In the genomic region with DNA sequence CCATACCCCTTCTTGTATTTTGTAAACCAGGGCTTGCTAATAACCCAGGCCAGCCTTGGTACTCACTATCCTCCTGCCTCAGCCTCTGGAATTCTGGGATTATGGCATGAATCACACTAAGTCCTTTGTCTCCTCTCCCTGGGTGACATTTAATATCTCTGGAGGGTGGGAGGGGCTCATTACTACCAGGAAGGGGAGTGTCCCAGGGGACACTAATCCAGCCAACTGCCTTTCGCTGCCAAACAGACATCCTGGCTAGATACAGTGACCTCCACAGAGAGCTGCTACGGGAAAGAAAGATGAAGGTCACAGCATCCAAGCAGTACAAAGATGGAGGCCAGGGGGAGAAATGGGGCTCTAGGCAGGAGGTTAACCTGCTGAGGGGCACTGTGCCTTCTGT, we compare ENCODE assay signal across 9 mouse cellular contexts. TPM values are rescaled to one million over a fixed set of nuclear protein-coding genes. Genes with fewer than 3 reads are reported as not detected.
DNase-seq lines count a peak whose midpoint lies in the region; ATAC-seq and TF ChIP-seq lines count a peak whose summit lies in the region.
"Had no signal": no experiment of that assay in that cellular context is flagged by ENCODE, and none has a peak within 500 bp of the region (broad histone marks: within the 10 kb centered on the region; RNA-seq: fewer than 3 reads in every experiment).

No protein-coding gene starts in this region.

- no peak overlapping the region for H3K4me3 ChIP-seq in hindbrain, embryonic 11.5 days (ENCODE audit: low read depth, low read length)
- H3K4me3 ChIP-seq in hindbrain, postnatal 0 days (ENCODE audit: low read length), result no peak overlapping the region
- no peak overlapping the region for H3K4me3 ChIP-seq in hindbrain, embryonic 13.5 days
- no peak overlapping the region for H3K4me3 ChIP-seq in lung, postnatal 0 days (ENCODE audit: low read depth, low read length)
- H3K4me3 ChIP-seq: midbrain, embryonic 12.5 days had no signal

- no peaks in the 10 kb centered on the region for H3K9me3 ChIP-seq in hindbrain, embryonic 11.5 days (ENCODE audit: control insufficient read depth, low read length)
- no peaks in the 10 kb centered on the region for H3K9me3 ChIP-seq in hindbrain, postnatal 0 days (ENCODE audit: low read length)
- H3K9me3 ChIP-seq in hindbrain, embryonic 13.5 days, result no peaks in the 10 kb centered on the region
- H3K9me3 ChIP-seq in lung, postnatal 0 days (ENCODE audit: low read length), result no peaks in the 10 kb centered on the region
- H3K9me3 ChIP-seq: midbrain, embryonic 12.5 days had no signal

- ATAC-seq in hindbrain, embryonic 11.5 days (ENCODE audit: low FRiP score), result no peak; the same call in 1 of the 2 replicates
- no peak for ATAC-seq in hindbrain, postnatal 0 days
- ATAC-seq in hindbrain, embryonic 13.5 days (ENCODE audit: low FRiP score), result no peak
- peak; percentile 43 for ATAC-seq in lung, postnatal 0 days

- no peak for TF ChIP-seq CTCF in hindbrain, postnatal 0 days (IDR thresholded peaks at IDR 0.05; ENCODE audit: low read depth)
- no peak for TF ChIP-seq CTCF in lung, postnatal 0 days (IDR thresholded peaks at IDR 0.05)

- H3K9ac ChIP-seq in hindbrain, embryonic 11.5 days (ENCODE audit: low read depth, low read length), result no peak overlapping the region
- no peak overlapping the region for H3K9ac ChIP-seq in hindbrain, postnatal 0 days (replicated peaks; ENCODE audit: low read length)
- H3K9ac ChIP-seq in hindbrain, embryonic 13.5 days, result no peak overlapping the region
- H3K9ac ChIP-seq in lung, postnatal 0 days (replicated peaks; ENCODE audit: low read depth), result no peak overlapping the region
- H3K9ac ChIP-seq: midbrain, embryonic 12.5 days had no signal

- 41% methylated on average over 2 of the region's 2 CpGs for WGBS in hindbrain, embryonic 11.5 days
- WGBS in hindbrain, postnatal 0 days, result 36% methylated on average over 2 of the region's 2 CpGs
- 53% methylated on average over 2 of the region's 2 CpGs for WGBS in hindbrain, embryonic 13.5 days
- 22% methylated on average over 2 of the region's 2 CpGs for WGBS in lung, postnatal 0 days

- no peak overlapping the region for H3K4me2 ChIP-seq in hindbrain, embryonic 11.5 days (replicated peaks; ENCODE audit: low read depth, low read length)
- H3K4me2 ChIP-seq in hindbrain, postnatal 0 days (ENCODE audit: low read depth, low read length), result no peak overlapping the region
- H3K4me2 ChIP-seq in hindbrain, embryonic 13.5 days, result no peak overlapping the region
- H3K4me2 ChIP-seq in lung, postnatal 0 days (replicated peaks; ENCODE audit: low read depth, low read length), result no peak overlapping the region
- H3K4me2 ChIP-seq: midbrain, embryonic 12.5 days had no signal

- H3K4me1 ChIP-seq in hindbrain, embryonic 11.5 days (replicated peaks; ENCODE audit: control insufficient read depth, insufficient read depth, low read length), result no peaks in the 10 kb centered on the region
- H3K4me1 ChIP-seq in hindbrain, postnatal 0 days (ENCODE audit: insufficient read depth, low read length), result 0 out of 2 replicates have a peak, but pooled peaks cover 3% of the 10 kb centered on the region
- peaks cover 21% of the 10 kb centered on the region for H3K4me1 ChIP-seq in hindbrain, embryonic 13.5 days (replicated peaks)
- H3K4me1 ChIP-seq in lung, postnatal 0 days (ENCODE audit: insufficient read depth, low read depth, low read length), result no peaks in the 10 kb centered on the region

- no peak overlapping the region for H3K27ac ChIP-seq in hindbrain, embryonic 11.5 days (ENCODE audit: low read depth, low read length)
- H3K27ac ChIP-seq in hindbrain, postnatal 0 days, result no peak overlapping the region
- H3K27ac ChIP-seq in hindbrain, embryonic 13.5 days, result peak overlapping the region; percentile 44; the same call in 1 of the 2 replicates
- H3K27ac ChIP-seq in lung, postnatal 0 days (ENCODE audit: low read length), result peak overlapping the region; percentile 23
- H3K27ac ChIP-seq: midbrain, embryonic 12.5 days had no signal

- no peaks in the 10 kb centered on the region for H3K27me3 ChIP-seq in hindbrain, embryonic 11.5 days (ENCODE audit: control insufficient read depth, insufficient read depth, low read length)
- H3K27me3 ChIP-seq in hindbrain, postnatal 0 days (ENCODE audit: insufficient read depth, low read length), result no peaks in the 10 kb centered on the region
- H3K27me3 ChIP-seq in hindbrain, embryonic 13.5 days, result no peaks in the 10 kb centered on the region
- no peaks in the 10 kb centered on the region for H3K27me3 ChIP-seq in lung, postnatal 0 days (replicated peaks; ENCODE audit: insufficient read depth, low read length)
- H3K27me3 ChIP-seq: midbrain, embryonic 12.5 days had no signal

- peaks cover 12% of the 10 kb centered on the region; the same call in 1 of the 2 replicates for H3K36me3 ChIP-seq in hindbrain, embryonic 11.5 days (ENCODE audit: control insufficient read depth, insufficient read depth, low read length)
- no peaks in the 10 kb centered on the region for H3K36me3 ChIP-seq in hindbrain, postnatal 0 days (ENCODE audit: insufficient read depth, low read length)
- peaks cover 31% of the 10 kb centered on the region for H3K36me3 ChIP-seq in hindbrain, embryonic 13.5 days
- peaks cover 25% of the 10 kb centered on the region for H3K36me3 ChIP-seq in lung, postnatal 0 days (ENCODE audit: insufficient read depth, low read length)

- DNase-seq in hindbrain, embryonic 11.5 days (ENCODE audit: low spot score), result peak; percentile 21
- DNase-seq in hindbrain, postnatal 0 days (ENCODE audit: low spot score), result no peak
- peak; percentile 60 to 75 for DNase-seq in adrenal gland, postnatal 36 days
- peak; percentile 64 for DNase-seq in lung, postnatal 0 days (ENCODE audit: low spot score)
- DNase-seq in thymus, postnatal 14 days, result no peak
- DNase-seq in ovary, postnatal 36 days (ENCODE audit: low spot score), result no peak
- DNase-seq in layer of hippocampus, adult 9-11 months, result no peak

- TF ChIP-seq EP300 in lung, postnatal 0 days (IDR thresholded peaks at IDR 0.05), result no peak

RNA-seq across cellular contexts. Expression of a gene that starts 25.7 kb away (rescaled TPM):
- polyA plus RNA-seq in hindbrain, embryonic 11.5 days (2014; fragmentation: Nextera tagmentation; extraction: Ambion mirVana), result 21.0 and 21.3 TPM in 2 replicates
- total RNA-seq in hindbrain, postnatal 0 days (2014; rRNA removed), result 18.3 and 18.9 TPM in 2 replicates
- polyA plus RNA-seq in hindbrain, postnatal 0 days (2015; fragmentation: Nextera tagmentation; extraction: Ambion mirVana), result 4.8 and 5.5 TPM in 2 replicates
- 10 to 100 TPM; 59.4 to 60.6 TPM for total RNA-seq in adrenal gland, postnatal 36 days (2021)
- polyA plus RNA-seq in hindbrain, embryonic 13.5 days (2015; fragmentation: Nextera tagmentation; extraction: Ambion mirVana), result 9.2 and 9.4 TPM in 2 replicates
- 30.9 and 33.2 TPM in 2 replicates for polyA plus RNA-seq in lung, postnatal 0 days (2015; fragmentation: Nextera tagmentation; extraction: Ambion mirVana)

RNA-seq across cellular contexts. Expression of a gene that starts 42.2 kb away (rescaled TPM):
- polyA plus RNA-seq in hindbrain, embryonic 11.5 days (2014; fragmentation: Nextera tagmentation; extraction: Ambion mirVana), result 7.1 and 7.5 TPM in 2 replicates
- 32.6 and 41.3 TPM in 2 replicates for total RNA-seq in hindbrain, postnatal 0 days (2014; rRNA removed)
- polyA plus RNA-seq in hindbrain, postnatal 0 days (2015; fragmentation: Nextera tagmentation; extraction: Ambion mirVana), result 27.3 and 27.6 TPM in 2 replicates
- total RNA-seq in adrenal gland, postnatal 36 days (2021), result 10 to 100 TPM in 1 of 2 experiments, 1 to 10 TPM in 1; 8.0 to 11.5 TPM
- polyA plus RNA-seq in hindbrain, embryonic 13.5 days (2015; fragmentation: Nextera tagmentation; extraction: Ambion mirVana), result 25.8 and 27.4 TPM in 2 replicates
- 8.2 TPM in 2 replicates for polyA plus RNA-seq in lung, postnatal 0 days (2015; fragmentation: Nextera tagmentation; extraction: Ambion mirVana)

Comparison
In these comparisons a context has a peak if more than half of its experiments do, and no peak if none do; other contexts are left out.
1. DNase-seq: peak in hindbrain, embryonic 11.5 days (single experiment), adrenal gland, postnatal 36 days (2 of 2) and lung, postnatal 0 days (single experiment); none in hindbrain, postnatal 0 days (single experiment), thymus, postnatal 14 days (single experiment), ovary, postnatal 36 days (single experiment) and layer of hippocampus, adult 9-11 months (single experiment).
2. H3K27ac ChIP-seq: peak in hindbrain, embryonic 13.5 days (single experiment) and lung, postnatal 0 days (single experiment); none in hindbrain, embryonic 11.5 days (single experiment) and hindbrain, postnatal 0 days (single experiment).